Mouse (Mus musculus) heart, postnatal 0 days (tissue): Measurements from ENCODE around the gene Tmco4.

Experiments used
- CTCF ChIP-seq: IDR thresholded peaks from 2 replicates; pipeline ENCODE4 v1.5.1; 2016; ENCODE audit warnings: antibody characterized with exemption, control low read depth, low read depth
- EP300 ChIP-seq: IDR thresholded peaks from 2 replicates; pipeline ENCODE4 v1.6.1; 2016; ENCODE audit warnings: antibody characterized with exemption, low read depth

GRCm38 (mm10) chr4:138983422-138983821, 10.7 kb downstream of the Tmco4 start:
- TF ChIP-seq CTCF (no peak), EP300 (no peak)
